ENCODE assay signal across 28 mouse cellular contexts in the genomic region with DNA sequence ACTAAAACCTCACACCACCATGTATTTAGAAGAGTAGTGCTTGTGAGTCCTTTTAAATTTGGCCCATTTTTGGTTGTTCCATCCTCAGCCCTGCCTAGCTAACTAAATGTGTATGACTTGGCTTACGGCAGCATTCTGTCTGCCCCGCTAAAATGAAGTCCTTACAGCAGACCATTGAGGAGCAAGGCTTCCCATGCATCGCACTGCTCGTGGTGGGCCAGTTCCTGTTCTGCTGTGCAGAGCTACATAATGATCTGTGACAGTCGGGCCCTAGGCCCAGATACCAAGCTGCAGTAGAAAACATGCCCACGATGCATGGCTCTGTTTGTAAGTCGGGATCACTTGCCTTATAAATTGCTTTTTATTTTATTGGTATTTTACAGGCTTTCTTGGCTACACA. TPM values are rescaled to one million over a fixed set of nuclear protein-coding genes. Genes with fewer than 3 reads are reported as not detected.
DNase-seq lines count a peak whose midpoint lies in the region; ATAC-seq lines count a peak whose summit lies in the region.
"Had no signal": no experiment of that assay in that cellular context is flagged by ENCODE, and none has a peak within 500 bp of the region (broad histone marks: within the 10 kb centered on the region; RNA-seq: fewer than 3 reads in every experiment).

No protein-coding gene starts in this region.

- H3K4me1 ChIP-seq in intestine, embryonic 14.5 days (replicated peaks; ENCODE audit: control insufficient read depth, insufficient read depth, low read length) = no peaks in the 10 kb centered on the region; the same call in 1 of the 2 replicates
- no peaks in the 10 kb centered on the region; the same call in 1 of the 2 replicates for H3K4me1 ChIP-seq in intestine, embryonic 15.5 days (replicated peaks)
- peaks cover 32% of the 10 kb centered on the region for H3K4me1 ChIP-seq in embryonic facial prominence, embryonic 15.5 days
- H3K4me1 ChIP-seq: liver, embryonic 15.5 days had no signal

- H3K4me2 ChIP-seq in intestine, embryonic 14.5 days (ENCODE audit: low read length) = no peak overlapping the region
- H3K4me2 ChIP-seq in intestine, embryonic 15.5 days (replicated peaks) = no peak overlapping the region
- no peak overlapping the region for H3K4me2 ChIP-seq in embryonic facial prominence, embryonic 15.5 days (replicated peaks)
- H3K4me2 ChIP-seq: embryonic facial prominence, embryonic 12.5 days; forebrain, embryonic 12.5 days; heart, embryonic 13.5 days; hindbrain, embryonic 14.5 days; liver, embryonic 15.5 days; lung, embryonic 14.5 days; midbrain, embryonic 13.5 days; neural tube, embryonic 13.5 days had no signal

- H3K36me3 ChIP-seq in intestine, embryonic 14.5 days (ENCODE audit: control insufficient read depth, insufficient read depth, low read length) = no peaks in the 10 kb centered on the region
- H3K36me3 ChIP-seq in intestine, embryonic 15.5 days = no peaks in the 10 kb centered on the region
- H3K36me3 ChIP-seq in embryonic facial prominence, embryonic 15.5 days = no peaks in the 10 kb centered on the region
- H3K36me3 ChIP-seq: embryonic facial prominence, embryonic 12.5 days; forebrain, embryonic 12.5 days; heart, embryonic 13.5 days; liver, embryonic 15.5 days; neural tube, embryonic 13.5 days had no signal

- H3K9ac ChIP-seq in intestine, embryonic 14.5 days (ENCODE audit: low read length) = no peak overlapping the region
- no peak overlapping the region for H3K9ac ChIP-seq in intestine, embryonic 15.5 days
- H3K9ac ChIP-seq in embryonic facial prominence, embryonic 15.5 days = no peak overlapping the region
- H3K9ac ChIP-seq: embryonic facial prominence, embryonic 12.5 days; forebrain, embryonic 12.5 days; heart, embryonic 13.5 days; hindbrain, embryonic 14.5 days; liver, embryonic 15.5 days; lung, embryonic 14.5 days; midbrain, embryonic 13.5 days; neural tube, embryonic 13.5 days had no signal

- WGBS in intestine, embryonic 14.5 days = 84% methylated on average over 7 of the region's 7 CpGs
- WGBS in intestine, embryonic 15.5 days = 82% methylated on average over 7 of the region's 7 CpGs
- 57% methylated on average over 7 of the region's 7 CpGs for WGBS in embryonic facial prominence, embryonic 15.5 days

- peak; percentile 27 for DNase-seq in intestine, embryonic 14.5 days (ENCODE audit: low spot score)
- peak; percentile 47 for DNase-seq in thymus, postnatal 4 days
- DNase-seq in thymus, adult 18-20 months = no peak
- DNase-seq in layer of hippocampus, adult 11-12 months (ENCODE audit: low spot score) = no peak
- no peak for DNase-seq in lung, postnatal 25 days (ENCODE audit: low spot score)
- DNase-seq: adrenal gland, postnatal 10 days; B cell, adult 2 months; cerebellum, adult 8-10 months; cerebellum, postnatal 25 days; gastrocnemius, postnatal 14 days; heart, postnatal 10 days; kidney, adult 2 months; kidney, postnatal 36 days; layer of hippocampus, postnatal 36 days; left cerebral cortex, postnatal 4 days; liver; lung, embryonic 14.5 days; lung, postnatal 14 days had no signal

- no peaks in the 10 kb centered on the region for H3K27me3 ChIP-seq in intestine, embryonic 14.5 days (replicated peaks; ENCODE audit: control insufficient read depth, insufficient read depth, low read length)
- H3K27me3 ChIP-seq in intestine, embryonic 15.5 days (replicated peaks) = no peaks in the 10 kb centered on the region
- H3K27me3 ChIP-seq in embryonic facial prominence, embryonic 15.5 days = no peaks in the 10 kb centered on the region
- H3K27me3 ChIP-seq: embryonic facial prominence, embryonic 12.5 days; heart, embryonic 13.5 days; liver, embryonic 15.5 days; midbrain, embryonic 13.5 days; neural tube, embryonic 13.5 days had no signal

- no peak overlapping the region for H3K4me3 ChIP-seq in intestine, embryonic 14.5 days (ENCODE audit: low read depth, low read length)
- no peak overlapping the region for H3K4me3 ChIP-seq in intestine, embryonic 15.5 days (replicated peaks)
- H3K4me3 ChIP-seq in embryonic facial prominence, embryonic 15.5 days (replicated peaks) = no peak overlapping the region
- H3K4me3 ChIP-seq: embryonic facial prominence, embryonic 12.5 days; erythroblast, embryonic 14.5 days; forebrain, embryonic 12.5 days; heart, embryonic 13.5 days; liver, embryonic 15.5 days; midbrain, embryonic 13.5 days; neural tube, embryonic 13.5 days had no signal

- no peak for ATAC-seq in intestine, embryonic 14.5 days (replicated peaks; ENCODE audit: low FRiP score, low TSS enrichment, low read depth)
- no peak for ATAC-seq in intestine, embryonic 15.5 days
- ATAC-seq in embryonic facial prominence, embryonic 15.5 days (ENCODE audit: insufficient number of reproducible peaks, low FRiP score, low TSS enrichment, low read depth) = no peak
- ATAC-seq: midbrain, embryonic 13.5 days had no signal

- H3K27ac ChIP-seq in intestine, embryonic 14.5 days (ENCODE audit: low read depth) = no peak overlapping the region
- H3K27ac ChIP-seq in intestine, embryonic 15.5 days = no peak overlapping the region
- 0 out of 2 replicates have a peak overlapping the region, but pooled peaks have one; percentile 11 for H3K27ac ChIP-seq in embryonic facial prominence, embryonic 15.5 days (replicated peaks)
- H3K27ac ChIP-seq: embryonic facial prominence, embryonic 12.5 days; forebrain, embryonic 12.5 days; heart, embryonic 13.5 days; hindbrain, embryonic 14.5 days; liver, embryonic 15.5 days; midbrain, embryonic 13.5 days; neural tube, embryonic 13.5 days had no signal

- no peaks in the 10 kb centered on the region for H3K9me3 ChIP-seq in intestine, embryonic 14.5 days (ENCODE audit: control insufficient read depth, low read length)
- no peaks in the 10 kb centered on the region for H3K9me3 ChIP-seq in intestine, embryonic 15.5 days
- no peaks in the 10 kb centered on the region for H3K9me3 ChIP-seq in embryonic facial prominence, embryonic 15.5 days (replicated peaks)
- H3K9me3 ChIP-seq: embryonic facial prominence, embryonic 12.5 days; forebrain, embryonic 12.5 days; heart, embryonic 13.5 days; liver, embryonic 15.5 days; midbrain, embryonic 13.5 days; neural tube, embryonic 13.5 days had no signal

RNA-seq across cellular contexts. Expression of gene Slc38a6, which starts 50.5 kb away (rescaled TPM):
- polyA plus RNA-seq in intestine, embryonic 14.5 days (2014; fragmentation: Nextera tagmentation; extraction: Ambion mirVana) = 9.6 and 10.6 TPM in 2 replicates
- polyA plus RNA-seq in intestine, embryonic 15.5 days (2015; fragmentation: Nextera tagmentation; extraction: Ambion mirVana) = 7.0 and 7.3 TPM in 2 replicates
- 13.2 and 16.5 TPM in 2 replicates for polyA plus RNA-seq in embryonic facial prominence, embryonic 15.5 days (2015; fragmentation: Nextera tagmentation; extraction: Ambion mirVana)
- polyA plus RNA-seq: erythroblast, embryonic 14.5 days had no signal

RNA-seq across cellular contexts. Expression of gene Trmt5, which starts 50.6 kb away (rescaled TPM):
- 18.1 and 19.9 TPM in 2 replicates for polyA plus RNA-seq in intestine, embryonic 14.5 days (2014; fragmentation: Nextera tagmentation; extraction: Ambion mirVana)
- polyA plus RNA-seq in intestine, embryonic 15.5 days (2015; fragmentation: Nextera tagmentation; extraction: Ambion mirVana) = 16.5 and 16.6 TPM in 2 replicates
- polyA plus RNA-seq in embryonic facial prominence, embryonic 15.5 days (2015; fragmentation: Nextera tagmentation; extraction: Ambion mirVana) = 15.8 and 17.1 TPM in 2 replicates

Comparison
In these comparisons a context has a peak if more than half of its experiments do, and no peak if none do; other contexts are left out.
1. DNase-seq: peak in intestine, embryonic 14.5 days (single experiment) and thymus, postnatal 4 days (single experiment); none in thymus, adult 18-20 months (0 of 2), layer of hippocampus, adult 11-12 months (single experiment) and lung, postnatal 25 days (single experiment).